Mouse (Mus musculus) thymus, adult 2 months (tissue): ENCODE measurements around the gene Ric8a.

Source experiments
- CTCF ChIP-seq: fragments of 200-500 bp; IDR thresholded peaks from 2 replicates; pipeline ENCODE4 v1.5.1; 2012; ENCODE audit warnings: mild to moderate bottlenecking, control low read depth, low read length, moderate library complexity, borderline replicate concordance; ENCODE audit not compliant: control insufficient read depth, poor library complexity, insufficient read depth; ENCODE audit errors: extremely low read depth
- POLR2A ChIP-seq: fragments of 200-500 bp; IDR thresholded peaks from 2 replicates; pipeline ENCODE4 v1.6.1; 2012; ENCODE audit warnings: mild to moderate bottlenecking, low read length, control low read depth, moderate library complexity; ENCODE audit not compliant: control insufficient read depth, poor library complexity, insufficient read depth; ENCODE audit errors: extremely low read depth

GRCm38 (mm10) chr7:140828171-140828881 is 28.4 kb upstream of the Ric8a start:
- no peak for TF ChIP-seq POLR2A
- no peak for TF ChIP-seq CTCF
